Mouse (Mus musculus) splenic B cell, adult 2 months (primary cell): ENCODE measurements around the gene Kctd10.

Source experiments
- DNase-seq: peaks from one replicate; pipeline ENCODE4 v3.0.0-alpha.2; 2011; ENCODE audit warnings: low read depth, low spot score
- H3K27me3 ChIP-seq: 2 replicates; pipeline ENCODE4 v1.6.1; 2012; ENCODE audit warnings: mild to moderate bottlenecking, low read length, moderate library complexity, mixed read lengths; ENCODE audit not compliant: control insufficient read depth, poor library complexity, insufficient read depth, severe bottlenecking
- H3K36me3 ChIP-seq: 2 replicates; pipeline ENCODE4 v1.6.1; 2012; ENCODE audit warnings: mild to moderate bottlenecking, low read length, moderate library complexity, mixed read lengths; ENCODE audit not compliant: control insufficient read depth, poor library complexity, insufficient read depth, severe bottlenecking

Kctd10 gene

DNA sequence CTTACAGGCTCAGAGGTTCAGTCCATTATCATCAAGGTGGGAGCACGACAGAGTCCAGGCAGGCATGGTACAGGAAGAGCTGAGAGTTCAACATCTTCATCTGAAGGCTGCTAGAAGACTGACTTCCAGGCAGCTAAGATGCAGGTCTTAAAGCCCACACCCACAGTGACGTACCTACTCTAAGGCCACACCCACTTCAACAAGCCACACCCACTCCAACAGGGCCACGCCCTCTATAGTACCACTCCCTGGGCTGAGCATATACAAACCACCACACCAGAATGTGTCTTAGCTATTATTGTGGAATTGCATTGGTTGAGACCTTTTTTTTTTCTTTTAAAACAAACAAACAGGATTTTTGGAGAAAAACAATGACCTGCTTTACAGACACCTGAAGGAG lies 34.8 kb downstream of the Kctd10 start:
- H3K27me3 ChIP-seq, result no peaks in the 10 kb centered on the region
- DNase-seq, result peak; percentile 26
- H3K36me3 ChIP-seq, result no peaks in the 10 kb centered on the region

DNA sequence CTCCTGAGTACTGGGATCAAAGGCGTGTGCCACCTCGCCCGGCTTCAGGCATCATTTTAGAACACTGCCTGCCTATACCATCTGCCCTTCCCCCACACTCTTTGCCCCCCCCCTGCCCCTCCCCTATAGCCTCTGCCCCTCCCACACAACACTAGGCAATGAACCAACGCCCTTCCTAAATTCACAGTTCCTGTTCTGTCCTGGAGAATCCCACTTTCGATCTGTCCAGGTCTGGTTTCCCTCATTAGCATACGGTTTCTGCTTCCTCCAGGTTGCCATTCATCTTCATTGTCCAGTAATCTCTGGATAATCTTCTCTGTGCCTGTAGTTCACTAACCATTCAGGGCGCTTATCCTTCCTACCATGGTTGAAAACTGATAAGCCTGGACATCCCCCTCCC lies 36.7 kb downstream of the Kctd10 start:
- Histone ChIP-seq H3K27me3 (no peaks in the 10 kb centered on the region), H3K36me3 (no peaks in the 10 kb centered on the region)
- no peak for DNase-seq

DNA sequence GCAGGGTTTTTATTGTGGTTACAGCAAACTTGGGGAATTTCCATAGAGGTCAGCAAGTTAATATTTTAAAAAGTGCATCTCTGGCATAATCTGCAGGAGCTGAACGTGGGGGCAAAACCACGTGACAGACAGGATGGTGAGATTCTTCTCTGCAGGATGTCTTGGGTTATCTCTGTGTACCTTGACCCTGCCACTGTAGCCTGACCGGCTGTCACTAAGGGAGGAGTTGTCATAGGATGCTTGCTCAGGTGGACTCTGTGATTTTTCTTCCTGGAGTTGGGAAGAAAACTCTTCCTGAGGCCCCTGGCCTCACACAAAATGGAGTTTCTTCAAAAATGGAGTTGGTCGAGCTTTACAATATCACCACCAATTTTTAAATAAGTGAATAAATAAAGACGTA lies 37.3 kb downstream of the Kctd10 start:
- DNase-seq, result no peak

DNA sequence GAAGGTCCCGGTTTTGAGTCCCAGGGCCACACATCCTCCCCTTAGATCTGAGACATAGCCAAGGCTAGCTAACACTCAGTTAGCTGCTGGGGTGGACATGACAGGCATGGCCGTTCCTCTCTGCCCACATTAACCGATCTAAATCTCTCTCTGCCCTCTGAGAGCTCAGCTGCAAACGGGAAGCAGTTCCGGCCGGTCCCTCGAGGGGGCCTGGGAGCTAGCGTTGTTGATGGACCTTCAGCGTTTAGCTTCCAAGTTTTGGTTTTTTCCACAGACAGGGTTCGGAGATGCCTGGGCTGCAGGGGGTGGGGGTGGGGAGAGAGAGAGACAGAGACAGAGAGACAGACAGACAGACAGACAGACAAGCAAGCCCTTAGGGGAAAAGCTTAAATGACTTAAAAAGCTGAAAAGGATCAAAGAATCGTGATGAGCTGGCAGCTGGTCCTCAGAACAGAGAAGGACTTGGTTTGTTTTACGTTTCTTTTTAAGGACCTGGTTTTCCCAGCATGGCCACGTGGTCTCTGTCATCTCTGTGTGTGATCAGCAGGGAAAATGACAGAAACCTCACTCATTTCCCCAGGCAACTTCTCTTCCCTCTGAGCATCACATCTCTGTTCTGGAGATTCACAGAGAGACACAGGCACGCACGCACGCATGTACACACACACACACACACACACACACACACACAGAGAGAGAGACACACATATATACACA lies 56.4 kb downstream of the Kctd10 start:
- Histone ChIP-seq H3K36me3 (no peaks in the 10 kb centered on the region), H3K27me3 (no peaks in the 10 kb centered on the region)
- peak; percentile 43 for DNase-seq

More for the DNA sequence above, 37.3 kb downstream of the Kctd10 start:
- Histone ChIP-seq H3K27me3 (no peaks in the 10 kb centered on the region), H3K36me3 (no peaks in the 10 kb centered on the region)

DNA sequence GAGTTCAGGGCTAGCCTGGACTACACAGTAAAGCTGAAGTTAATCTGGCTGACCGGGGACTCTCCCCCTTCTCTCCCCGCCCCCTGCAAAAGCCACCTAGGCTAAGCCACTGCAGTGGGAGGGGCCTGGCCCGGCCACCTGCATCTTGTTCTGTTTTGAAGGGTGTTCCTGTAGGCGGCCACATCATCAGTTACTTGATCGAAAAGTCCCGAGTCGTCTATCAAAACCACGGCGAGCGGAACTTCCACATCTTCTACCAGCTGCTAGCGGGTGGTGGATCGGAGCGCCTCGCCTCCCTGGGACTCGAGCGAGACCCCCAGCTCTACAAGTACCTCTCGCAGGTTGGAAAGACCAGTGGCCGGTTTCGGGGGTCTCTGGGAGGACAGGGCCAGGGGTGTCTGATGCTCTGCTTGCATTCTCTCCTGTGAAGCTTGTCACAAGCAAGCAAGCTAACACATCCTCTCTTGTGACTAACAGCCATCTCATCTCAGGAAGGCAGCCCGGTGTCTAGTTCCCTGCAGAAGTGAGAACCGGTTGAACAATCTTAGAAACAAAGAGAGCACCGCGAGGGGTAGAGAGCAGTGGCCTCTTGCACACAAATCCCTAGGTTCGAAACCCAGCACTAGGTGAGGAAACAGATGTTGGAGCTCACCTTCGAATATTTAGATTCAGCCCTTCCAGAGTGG lies 57.1 kb downstream of the Kctd10 start:
- DNase-seq, result peak; percentile 76

More for the DNA sequence above, 57.1 kb downstream of the Kctd10 start:
- Histone ChIP-seq H3K27me3 (no peaks in the 10 kb centered on the region), H3K36me3 (no peaks in the 10 kb centered on the region)
